Mouse (Mus musculus) urinary bladder, postnatal 14 days (tissue): ENCODE data around the gene Twsg1.
A peak's percentile ranks its signal among the peaks of the same experiment; 100 is the strongest.

Experiments
- DNase-seq: peaks from one replicate; pipeline ENCODE4 v3.0.0; 2021; ENCODE audit warnings: low spot score

Gene Twsg1

DNA sequence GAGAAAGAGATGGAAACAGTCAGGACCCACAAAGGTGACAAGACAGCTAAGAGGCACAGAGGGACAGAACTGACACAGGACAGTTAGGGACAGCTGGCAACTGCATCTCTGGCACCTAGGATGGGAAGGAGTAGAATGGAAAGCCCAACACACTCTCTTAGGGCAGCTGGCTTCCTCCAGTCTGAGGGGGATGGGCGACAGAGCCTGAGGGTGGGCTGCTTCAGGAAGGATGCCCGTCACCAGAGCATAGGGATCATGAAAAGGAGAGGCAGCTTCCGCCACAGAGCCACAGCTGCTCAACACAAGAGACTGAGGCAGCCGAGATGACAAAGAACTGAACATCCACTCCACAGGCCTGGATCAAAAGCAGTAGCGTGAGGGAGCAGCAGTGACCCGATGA, 19.5 kb downstream of the Twsg1 start:
- DNase-seq = no peak

- peak; percentile 58 for DNase-seq
These were observed 20.1 kb downstream of the Twsg1 start for GRCm38 (mm10) chr17:65930960-65931359.

- DNase-seq = no peak
These were observed 20.7 kb downstream of the Twsg1 start for GRCm38 (mm10) chr17:65930158-65930826.

GRCm38 (mm10) chr17:65929319-65929978, 21.6 kb downstream of the Twsg1 start:
- peak; percentile 50 for DNase-seq

- DNase-seq = no peak
These were observed 23.9 kb downstream of the Twsg1 start for GRCm38 (mm10) chr17:65927077-65927476.

- DNase-seq = no peak
These were observed 26.8 kb downstream of the Twsg1 start for GRCm38 (mm10) chr17:65924218-65924617.

- DNase-seq = no peak
These were observed 29.1 kb downstream of the Twsg1 start for GRCm38 (mm10) chr17:65921975-65922374.

GRCm38 (mm10) chr17:65919235-65919634, 31.8 kb downstream of the Twsg1 start:
- no peak for DNase-seq

DNA sequence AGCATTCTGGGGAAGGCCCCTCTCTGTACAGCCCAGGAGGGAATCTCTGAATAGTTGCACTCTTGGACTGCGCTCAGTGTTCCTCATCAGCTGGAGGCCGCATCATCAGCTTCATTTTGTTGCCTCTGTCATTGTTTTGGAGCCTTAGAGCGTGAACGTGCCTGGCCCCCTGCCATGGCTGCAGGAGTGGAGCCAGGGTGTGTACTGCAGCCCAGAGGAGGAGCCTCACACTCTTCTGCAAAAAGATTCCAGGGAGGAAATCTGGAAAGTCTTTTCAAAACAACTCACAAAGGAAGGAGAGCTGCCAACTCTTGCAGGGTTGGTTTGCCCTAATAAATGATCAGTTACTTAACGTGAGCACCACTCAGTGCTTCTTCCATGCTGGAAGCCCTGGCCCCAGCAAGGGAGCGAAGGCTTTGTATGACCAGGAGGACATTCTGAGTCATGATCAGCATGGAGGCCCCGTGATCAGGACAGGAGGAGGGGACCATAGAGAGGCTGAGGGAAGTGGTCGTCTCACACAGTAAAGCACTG, 34.8 kb downstream of the Twsg1 start:
- peak; percentile 88 for DNase-seq

DNA sequence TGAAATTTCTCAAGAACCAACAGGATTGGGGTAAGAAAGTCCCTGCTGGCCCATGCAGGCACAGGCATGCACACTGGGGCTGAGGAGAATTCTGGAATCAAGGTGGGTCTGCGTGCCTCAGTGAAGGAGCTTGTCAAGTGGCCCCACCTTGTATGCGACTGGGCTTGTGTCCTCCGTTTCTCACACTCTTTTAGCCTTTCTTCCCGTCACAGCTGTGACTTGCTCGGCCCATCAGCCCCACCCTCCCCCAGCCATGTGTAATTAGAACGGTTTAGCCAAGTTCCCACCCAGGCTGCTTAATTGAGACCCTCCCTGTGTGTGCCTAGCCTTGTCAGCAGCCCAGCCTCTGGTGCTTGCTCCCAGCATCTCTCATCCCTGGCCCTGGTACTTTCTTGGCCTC, 36.9 kb downstream of the Twsg1 start:
- peak; percentile 64 for DNase-seq

DNA sequence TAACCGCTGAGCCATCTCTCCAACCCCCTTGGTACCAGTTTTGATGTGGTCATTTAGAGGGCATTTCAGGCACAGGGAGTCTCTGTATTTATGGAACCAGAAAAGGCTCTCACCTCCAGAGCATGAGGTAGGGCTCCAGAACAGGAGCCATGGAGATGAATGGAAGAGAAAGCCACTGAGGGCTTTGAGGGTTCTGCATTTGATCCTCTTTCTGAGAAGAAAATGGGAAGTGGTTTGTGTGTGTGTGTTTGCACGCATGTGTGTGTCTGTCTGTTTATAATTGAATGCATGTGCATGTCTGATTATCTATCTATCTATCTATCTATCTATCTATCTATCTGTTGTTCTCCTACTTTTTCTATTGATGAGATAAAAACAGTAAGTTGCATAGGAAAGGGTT, 38.8 kb downstream of the Twsg1 start:
- no peak for DNase-seq

- no peak for DNase-seq
These were observed 39.5 kb downstream of the Twsg1 start for GRCm38 (mm10) chr17:65911285-65912069.

DNA sequence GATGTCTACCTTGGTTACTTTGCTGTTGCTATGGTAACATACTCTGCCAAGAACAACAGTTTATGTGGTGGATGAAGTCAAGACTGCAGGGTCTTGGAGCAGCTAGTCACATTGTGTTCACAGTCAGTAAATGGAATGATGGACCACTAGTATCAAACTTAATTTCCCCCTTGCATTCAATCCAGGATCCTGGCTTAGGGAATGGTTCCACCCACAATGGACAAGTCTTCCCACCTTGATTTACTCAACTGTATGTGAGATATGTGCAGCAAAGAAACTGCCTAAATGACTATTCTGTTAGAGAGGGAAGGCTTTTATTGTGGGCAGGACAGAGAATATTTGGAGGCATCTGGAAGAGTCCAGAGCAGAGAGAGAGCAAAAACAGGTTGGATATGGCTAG, 42.8 kb downstream of the Twsg1 start:
- DNase-seq = no peak

GRCm38 (mm10) chr17:65906895-65907401, 44.1 kb downstream of the Twsg1 start:
- DNase-seq = no peak

DNA sequence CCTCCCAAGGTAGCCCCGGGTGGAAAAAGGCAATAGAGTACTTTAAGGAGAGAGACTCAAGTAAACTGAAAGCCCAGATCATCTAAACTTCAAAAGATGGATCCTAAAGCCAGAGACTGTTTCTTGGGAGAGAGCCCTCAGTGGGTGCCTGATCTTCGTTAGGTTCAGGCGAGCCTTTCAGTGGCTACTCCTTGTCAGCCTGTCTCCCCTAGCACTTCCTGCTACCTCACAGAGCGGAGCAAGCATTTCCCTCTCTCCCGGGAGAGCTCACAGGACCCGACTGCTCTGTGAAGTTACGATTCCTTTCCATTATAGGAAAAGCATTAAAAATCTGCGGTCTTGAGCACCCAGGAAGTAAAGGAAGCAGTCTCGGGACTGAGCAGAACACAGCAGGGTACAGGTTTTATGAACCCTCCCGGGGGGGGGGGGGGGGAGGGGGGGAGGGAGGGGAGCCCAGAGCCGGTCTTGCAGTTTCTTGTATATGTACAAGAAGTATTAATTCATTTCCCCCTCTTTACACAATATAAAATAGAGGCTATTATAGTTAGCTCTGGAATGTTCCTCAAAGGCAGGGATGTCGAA, 44.6 kb downstream of the Twsg1 start:
- no peak for DNase-seq

DNA sequence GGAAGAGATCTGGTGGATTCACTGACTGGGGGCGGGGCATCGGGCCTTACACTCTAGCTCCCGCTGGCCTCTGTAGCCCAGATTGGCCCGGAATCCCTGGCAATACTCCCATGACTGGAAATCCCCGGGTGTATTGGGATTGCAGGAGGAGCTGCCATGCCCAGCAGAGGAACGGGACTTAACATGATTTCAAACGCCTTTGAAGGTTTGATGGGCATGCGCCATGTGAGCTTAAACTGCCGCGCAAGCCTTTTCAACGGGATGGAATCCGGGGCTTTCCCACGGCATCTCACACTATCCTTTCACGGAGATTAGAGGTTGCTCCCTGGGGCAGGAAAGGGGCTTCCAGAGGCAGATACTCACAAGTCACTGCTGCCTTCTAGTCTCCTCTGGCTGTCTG, 45.8 kb downstream of the Twsg1 start:
- no peak for DNase-seq

DNA sequence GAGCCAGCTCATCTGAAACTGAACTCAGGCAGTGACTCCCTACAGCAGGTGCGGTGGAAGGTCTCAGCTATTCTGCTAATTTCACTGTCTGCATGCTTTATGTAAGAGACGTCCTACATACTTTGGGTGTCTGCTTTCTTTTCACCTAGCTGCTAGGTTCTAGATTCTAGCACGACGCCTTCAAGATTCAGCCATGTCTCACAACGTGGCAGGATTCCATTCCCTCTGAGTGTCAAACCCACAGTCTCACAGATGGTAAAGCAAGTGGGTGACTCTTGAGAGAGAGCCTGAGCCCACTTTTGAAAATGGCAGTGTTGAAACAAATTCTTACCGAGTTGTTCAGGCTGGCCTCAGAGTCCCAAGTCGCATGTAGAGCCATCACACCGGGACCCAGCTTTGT, 47.2 kb downstream of the Twsg1 start:
- DNase-seq = no peak

- no peak for DNase-seq
These were observed 48.0 kb downstream of the Twsg1 start for GRCm38 (mm10) chr17:65903011-65903410.

GRCm38 (mm10) chr17:65902281-65902680, 48.7 kb downstream of the Twsg1 start:
- DNase-seq = no peak

DNA sequence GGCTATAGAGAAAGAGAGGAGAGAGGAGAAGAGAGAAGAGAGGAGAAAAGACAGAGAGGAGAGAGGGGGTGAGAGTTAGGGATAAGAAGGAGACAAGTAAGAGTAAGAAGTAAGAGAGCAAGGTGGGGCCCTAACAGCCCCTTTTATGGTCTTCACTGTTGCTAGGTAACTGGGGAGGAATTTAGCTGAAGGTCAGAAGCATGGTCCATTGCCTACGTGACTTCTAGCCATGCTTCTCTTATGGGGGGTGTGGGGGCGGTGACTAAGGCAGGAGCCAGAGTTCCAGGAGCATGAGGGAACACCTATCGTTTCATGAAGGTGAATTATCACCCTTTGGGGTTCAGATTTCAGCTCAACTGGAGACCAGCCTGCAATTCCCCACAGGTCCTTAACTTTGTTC, 55.0 kb downstream of the Twsg1 start:
- no peak for DNase-seq

GRCm38 (mm10) chr17:65889476-65889875, 61.5 kb downstream of the Twsg1 start:
- no peak for DNase-seq

GRCm38 (mm10) chr17:65886571-65886970, 64.5 kb downstream of the Twsg1 start:
- peak; percentile 32 for DNase-seq
